Mouse (Mus musculus): Measurements from ENCODE around the gene Kpna1.

- no peak for TF ChIP-seq RCOR1 (IDR thresholded peaks at IDR 0.05; ENCODE audit: low read depth, low read length)
- no peak for TF ChIP-seq POLR2AphosphoS5 (IDR thresholded peaks at IDR 0.05; ENCODE audit: borderline replicate concordance, low read depth, low read length)
- TF ChIP-seq ZMIZ1 (IDR thresholded peaks at IDR 0.05; ENCODE audit: low read depth, low read length): peak; percentile 73; the same call in 1 of the 2 replicates
- TF ChIP-seq TCF12 (IDR thresholded peaks at IDR 0.05; ENCODE audit: low read depth, low read length): peak; percentile 42
Observed at GRCm38 (mm10) chr16:36040640-36041624, 62.4 kb downstream of the Kpna1 start, which contains the start of gene Wdr5b.
